In the genomic region with DNA sequence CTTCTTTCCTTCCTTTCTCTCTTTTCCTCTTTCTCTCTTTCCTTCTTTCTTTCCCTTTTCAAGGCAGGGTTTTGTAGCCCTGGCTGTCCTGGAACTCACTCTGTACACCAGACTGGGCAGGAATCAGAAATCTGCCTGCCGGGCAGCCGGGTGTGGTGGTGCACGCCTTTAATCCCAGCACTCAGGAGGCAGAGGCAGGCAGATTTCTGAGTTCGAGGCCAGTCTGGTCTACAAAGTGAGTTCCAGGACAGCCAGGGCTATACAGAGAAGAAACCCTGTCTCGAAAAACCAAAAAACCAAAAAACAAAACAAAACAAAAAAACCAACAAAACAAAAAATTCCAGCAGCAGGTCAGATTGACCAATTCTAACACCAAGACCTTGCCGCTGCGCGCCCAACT, we compare ENCODE assay signal across 8 mouse cellular contexts. TPM values are rescaled to one million over a fixed set of nuclear protein-coding genes. Genes with fewer than 3 reads are reported as not detected.
A peak's percentile ranks its signal among the peaks of the same experiment; 100 is the strongest.
DNase-seq lines count a peak whose midpoint lies in the region; ATAC-seq and TF ChIP-seq lines count a peak whose summit lies in the region.
"Not testable (repeated sequence)": the region's sequence is repeated elsewhere in the genome, so short reads cannot be mapped to it uniquely, and the experiment has no call there.

No protein-coding gene starts in this region.

- not testable (repeated sequence) for DNase-seq in CH12.LX (ENCODE audit: extremely low read depth); embryonic facial prominence, embryonic 10.5 days (ENCODE audit: low spot score); hindbrain, embryonic 10.5 days (ENCODE audit: low spot score); kidney, adult 2 months; liver, adult 2 months (ENCODE audit: extremely low read depth, low read depth, low spot score)

- H3K4me3 ChIP-seq in CH12.LX (replicated peaks in 1 of 3; ENCODE audit: low read depth in 2 of 3, low read length in 2 of 3, poor library complexity in 1 of 3) (peak overlapping the region; percentile 41 to 75 (median 52)), macrophage (ENCODE audit: inconsistent target) (peak overlapping the region; percentile 94)
- peak overlapping the region; percentile 68 for H3K4me3 ChIP-seq in embryonic facial prominence, embryonic 10.5 days
- H3K4me3 ChIP-seq in forebrain, embryonic 15.5 days, result peak overlapping the region; percentile 83
- peak overlapping the region; percentile 72 for H3K4me3 ChIP-seq in hindbrain, embryonic 10.5 days
- peak overlapping the region; percentile 29; the same call in 1 of the 2 replicates for H3K4me3 ChIP-seq in kidney, adult 2 months (ENCODE audit: insufficient read depth, low read depth, low read length)
- peak overlapping the region; percentile 35; the same call in 1 of the 2 replicates for H3K4me3 ChIP-seq in liver, adult 2 months (ENCODE audit: insufficient read depth, low read depth, low read length)
- H3K4me3 ChIP-seq in neural tube, embryonic 13.5 days, result peak overlapping the region; percentile 55

- H3K4me1 ChIP-seq in CH12.LX (ENCODE audit: control insufficient read depth in 1 of 2, insufficient read depth in 2 of 2), result peaks cover 2 to 17% of the 10 kb centered on the region in 2 experiments; a peak in 2 of 4 replicates
- H3K4me1 ChIP-seq in embryonic facial prominence, embryonic 10.5 days; kidney, adult 2 months (ENCODE audit: control insufficient read depth, insufficient read depth, low read length); liver, adult 2 months (ENCODE audit: control insufficient read depth, insufficient read depth, low read length): not testable (repeated sequence)
- peaks cover 18% of the 10 kb centered on the region for H3K4me1 ChIP-seq in forebrain, embryonic 15.5 days
- peaks cover 11% of the 10 kb centered on the region for H3K4me1 ChIP-seq in hindbrain, embryonic 10.5 days (replicated peaks)
- peaks cover 19% of the 10 kb centered on the region for H3K4me1 ChIP-seq in neural tube, embryonic 13.5 days (replicated peaks)

- dilution Hi-C loops in CH12.LX (cut with MboI; ENCODE audit: extremely low pct_ligation_motif_present, extremely low pct_unique_long_range_greater_than_20kb, low sequenced_read_pairs), result not testable (repeated sequence)

- TF ChIP-seq RAD21 in CH12.LX (IDR thresholded peaks at IDR 0.05; ENCODE audit: low read depth, low read length), result not testable (repeated sequence)

- ATAC-seq in forebrain, embryonic 15.5 days (replicated peaks), result peak; percentile 53
- peak; percentile 42 for ATAC-seq in neural tube, embryonic 13.5 days (ENCODE audit: low read depth)

- WGBS in embryonic facial prominence, embryonic 10.5 days, result 47% methylated on average over 8 of the region's 8 CpGs
- 43% methylated on average over 8 of the region's 8 CpGs for WGBS in forebrain, embryonic 15.5 days
- WGBS in hindbrain, embryonic 10.5 days, result 45% methylated on average over 8 of the region's 8 CpGs
- 41% methylated on average over 8 of the region's 8 CpGs for WGBS in kidney, adult 2 months
- WGBS in liver, adult 2 months, result 41% methylated on average over 8 of the region's 8 CpGs
- WGBS in macrophage (ENCODE audit: missing documents), result 27% methylated on average over 8 of the region's 8 CpGs
- 39% methylated on average over 8 of the region's 8 CpGs for WGBS in neural tube, embryonic 13.5 days

- not testable (repeated sequence) for H3K9ac ChIP-seq in CH12.LX (ENCODE audit: insufficient read depth, low read depth); liver, adult 2 months (ENCODE audit: low read depth, low read length)
- peak overlapping the region; percentile 88 for H3K9ac ChIP-seq in forebrain, embryonic 15.5 days (replicated peaks)
- H3K9ac ChIP-seq in neural tube, embryonic 13.5 days, result peak overlapping the region; percentile 78

- not testable (repeated sequence) for H3K79me2 ChIP-seq in CH12.LX (replicated peaks; ENCODE audit: control insufficient read depth, extremely low read depth, insufficient read depth, poor library complexity, severe bottlenecking); liver, adult 2 months (ENCODE audit: control insufficient read depth, insufficient read depth, low read length); macrophage (ENCODE audit: inconsistent target)

- not testable (repeated sequence) for TF ChIP-seq EP300 in CH12.LX (IDR thresholded peaks at IDR 0.05; ENCODE audit: low read length)

- not testable (repeated sequence) for H3K27ac ChIP-seq in CH12.LX (ENCODE audit: insufficient read depth, low read depth); forebrain, embryonic 15.5 days (replicated peaks); kidney, adult 2 months (ENCODE audit: insufficient read depth, low read depth, low read length); liver, adult 2 months (replicated peaks; ENCODE audit: insufficient read depth, low read depth, low read length); macrophage; neural tube, embryonic 13.5 days (replicated peaks)
- peak overlapping the region; percentile 88 for H3K27ac ChIP-seq in embryonic facial prominence, embryonic 10.5 days (replicated peaks)
- H3K27ac ChIP-seq in hindbrain, embryonic 10.5 days, result peak overlapping the region; percentile 88

- not testable (repeated sequence) for TF ChIP-seq CTCF in CH12.LX (conservative IDR thresholded peaks at IDR 0.05 in 1 of 2, IDR thresholded peaks at IDR 0.05 in 1 of 2; ENCODE audit: low read depth in 2 of 2, low read length in 2 of 2); kidney, adult 2 months (conservative IDR thresholded peaks at IDR 0.05; ENCODE audit: insufficient read depth, insufficient read length, low read depth, low read length); liver, adult 2 months (IDR thresholded peaks at IDR 0.05; ENCODE audit: low read depth, low read length)

- TF ChIP-seq POLR2A in CH12.LX (IDR thresholded peaks at IDR 0.05; ENCODE audit: low read depth, low read length); kidney, adult 2 months (IDR thresholded peaks at IDR 0.05; ENCODE audit: low read depth, low read length); liver, adult 2 months (IDR thresholded peaks at IDR 0.05; ENCODE audit: extremely low read depth, insufficient read depth, low read length): not testable (repeated sequence)

- not testable (repeated sequence) for H3K36me3 ChIP-seq in CH12.LX (replicated peaks in 1 of 2; ENCODE audit: control insufficient read depth in 1 of 2, insufficient read depth in 1 of 2, low read length in 1 of 2); kidney, adult 2 months (ENCODE audit: control insufficient read depth, insufficient read depth, low read length); liver, adult 2 months (ENCODE audit: control insufficient read depth, insufficient read depth, low read length); macrophage (ENCODE audit: inconsistent target)
- peaks cover 23% of the 10 kb centered on the region for H3K36me3 ChIP-seq in embryonic facial prominence, embryonic 10.5 days (replicated peaks)
- peaks cover 17% of the 10 kb centered on the region for H3K36me3 ChIP-seq in forebrain, embryonic 15.5 days
- peaks cover 20% of the 10 kb centered on the region for H3K36me3 ChIP-seq in hindbrain, embryonic 10.5 days
- H3K36me3 ChIP-seq in neural tube, embryonic 13.5 days, result peaks cover 13% of the 10 kb centered on the region

- in situ Hi-C loops in CH12.LX (cut with MboI; ENCODE audit: low pct_ligation_motif_present, low pct_unique_long_range_greater_than_20kb, low sequenced_read_pairs), result not testable (repeated sequence)

- H3K4me2 ChIP-seq in CH12.LX (ENCODE audit: insufficient read depth, low read depth, poor library complexity, severe bottlenecking), result peak overlapping the region; percentile 76
- H3K4me2 ChIP-seq in forebrain, embryonic 15.5 days (replicated peaks), result peak overlapping the region; percentile 80
- H3K4me2 ChIP-seq in neural tube, embryonic 13.5 days, result peak overlapping the region; percentile 77

- not testable (repeated sequence) for H3K27me3 ChIP-seq in CH12.LX (replicated peaks); embryonic facial prominence, embryonic 10.5 days (replicated peaks; ENCODE audit: low read depth, poor library complexity, severe bottlenecking); forebrain, embryonic 15.5 days; hindbrain, embryonic 10.5 days (ENCODE audit: insufficient read depth, poor library complexity, severe bottlenecking); kidney, adult 2 months (replicated peaks; ENCODE audit: control insufficient read depth, insufficient read depth, low read length); liver, adult 2 months (ENCODE audit: control insufficient read depth, insufficient read depth, low read length); neural tube, embryonic 13.5 days

- not testable (repeated sequence) for H3K9me3 ChIP-seq in CH12.LX (replicated peaks; ENCODE audit: low read length); embryonic facial prominence, embryonic 10.5 days; forebrain, embryonic 15.5 days; hindbrain, embryonic 10.5 days; neural tube, embryonic 13.5 days

RNA-seq across cellular contexts. Expression of a gene that starts 0.5 kb away (rescaled TPM):
- total RNA-seq in CH12.LX (2012; rRNA removed) (1.2 and 1.4 TPM in 2 replicates), CH12.LX (2014; rRNA removed) (0.96 and 1.2 TPM in 2 replicates)
- polyA plus RNA-seq in CH12.LX (2012; ENCODE audit: insufficient read length, low read depth) (0.61 and 0.78 TPM in 2 replicates), macrophage (2018) (1.6 to 2.1 TPM (median 1.9 TPM) in 3 replicates)
- polyA plus RNA-seq in embryonic facial prominence, embryonic 10.5 days (2016; fragmentation: Nextera tagmentation; extraction: Ambion mirVana), result 5.7 and 6.6 TPM in 2 replicates
- polyA plus RNA-seq in forebrain, embryonic 15.5 days (2015; fragmentation: Nextera tagmentation; extraction: Ambion mirVana), result 8.0 and 8.8 TPM in 2 replicates
- polyA plus RNA-seq in hindbrain, embryonic 10.5 days (2016; fragmentation: Nextera tagmentation; extraction: Ambion mirVana), result 4.7 and 4.9 TPM in 2 replicates
- polyA plus RNA-seq in kidney, adult 2 months (2012; rRNA removed), result 1.3 and 1.4 TPM in 2 replicates
- 1.7 and 2.1 TPM in 2 replicates for total RNA-seq in liver, adult 2 months (2014; rRNA removed)
- 0.46 and 0.58 TPM in 2 replicates for polyA plus RNA-seq in liver, adult 2 months (2012; rRNA removed)
- 1 to 10 TPM in 15 of 26 experiments, under 1 TPM in 8, not detected in 3; 0.34 to 9.0 (median 2.0) TPM for total RNA-seq in macrophage (2018; cell fraction: chromatin; rRNA removed)
- total RNA-seq in macrophage (2018; cell fraction: cytosol; rRNA removed), result 1 to 10 TPM in 16 of 26 experiments, under 1 TPM in 10; 0.19 to 2.6 (median 1.3) TPM
- total RNA-seq in macrophage (2018; cell fraction: nucleus; rRNA removed), result 1 to 10 TPM in 16 of 26 experiments, under 1 TPM in 9, not detected in 1; 0.12 to 8.7 (median 1.4) TPM
- 7.6 and 8.8 TPM in 2 replicates for polyA plus RNA-seq in neural tube, embryonic 13.5 days (2015; fragmentation: Nextera tagmentation; extraction: Ambion mirVana)

RNA-seq across cellular contexts. Expression of a gene that starts 17.1 kb away (rescaled TPM):
- total RNA-seq in CH12.LX (2012; rRNA removed) (3.2 and 4.2 TPM in 2 replicates), CH12.LX (2014; rRNA removed) (2.8 and 3.3 TPM in 2 replicates)
- polyA plus RNA-seq in CH12.LX (2012; ENCODE audit: insufficient read length, low read depth) (7.6 and 8.9 TPM in 2 replicates), macrophage (2018) (5.2 to 9.0 TPM (median 7.8 TPM) in 3 replicates)
- 19.7 and 20.1 TPM in 2 replicates for polyA plus RNA-seq in embryonic facial prominence, embryonic 10.5 days (2016; fragmentation: Nextera tagmentation; extraction: Ambion mirVana)
- 13.8 TPM in 2 replicates for polyA plus RNA-seq in forebrain, embryonic 15.5 days (2015; fragmentation: Nextera tagmentation; extraction: Ambion mirVana)
- 14.8 and 18.4 TPM in 2 replicates for polyA plus RNA-seq in hindbrain, embryonic 10.5 days (2016; fragmentation: Nextera tagmentation; extraction: Ambion mirVana)
- polyA plus RNA-seq in kidney, adult 2 months (2012; rRNA removed), result 11.6 and 12.5 TPM in 2 replicates
- total RNA-seq in liver, adult 2 months (2014; rRNA removed), result 1.2 and 1.5 TPM in 2 replicates
- 5.7 and 6.6 TPM in 2 replicates for polyA plus RNA-seq in liver, adult 2 months (2012; rRNA removed)
- total RNA-seq in macrophage (2018; cell fraction: chromatin; rRNA removed), result 10 to 100 TPM in 3 of 26 experiments, 1 to 10 TPM in 23; 1.2 to 14.3 (median 3.6) TPM
- 1 to 10 TPM; 1.4 to 7.9 (median 6.0) TPM for total RNA-seq in macrophage (2018; cell fraction: cytosol; rRNA removed)
- 10 to 100 TPM in 3 of 26 experiments, 1 to 10 TPM in 23; 1.2 to 18.9 (median 3.6) TPM for total RNA-seq in macrophage (2018; cell fraction: nucleus; rRNA removed)
- polyA plus RNA-seq in neural tube, embryonic 13.5 days (2015; fragmentation: Nextera tagmentation; extraction: Ambion mirVana), result 12.6 and 14.0 TPM in 2 replicates

RNA-seq across cellular contexts. Expression of a gene that starts 41.6 kb away (rescaled TPM):
- total RNA-seq in CH12.LX (2012; rRNA removed) (3,671 and 4,026 TPM in 2 replicates), CH12.LX (2014; rRNA removed) (3,631 and 4,293 TPM in 2 replicates)
- polyA plus RNA-seq in CH12.LX (2012; ENCODE audit: insufficient read length, low read depth) (2,088 and 2,166 TPM in 2 replicates), macrophage (2018) (260 to 917 TPM (median 815 TPM) in 3 replicates)
- 1,112 and 1,123 TPM in 2 replicates for polyA plus RNA-seq in embryonic facial prominence, embryonic 10.5 days (2016; fragmentation: Nextera tagmentation; extraction: Ambion mirVana)
- polyA plus RNA-seq in forebrain, embryonic 15.5 days (2015; fragmentation: Nextera tagmentation; extraction: Ambion mirVana), result 659 and 698 TPM in 2 replicates
- 868 and 1,033 TPM in 2 replicates for polyA plus RNA-seq in hindbrain, embryonic 10.5 days (2016; fragmentation: Nextera tagmentation; extraction: Ambion mirVana)
- 1,384 and 1,441 TPM in 2 replicates for polyA plus RNA-seq in kidney, adult 2 months (2012; rRNA removed)
- 773 and 998 TPM in 2 replicates for total RNA-seq in liver, adult 2 months (2014; rRNA removed)
- 789 and 798 TPM in 2 replicates for polyA plus RNA-seq in liver, adult 2 months (2012; rRNA removed)
- total RNA-seq in macrophage (2018; cell fraction: chromatin; rRNA removed), result 100 to 1,000 TPM in 1 of 26 experiments, 10 to 100 TPM in 25; 16.7 to 174 (median 41.9) TPM
- 100 to 1,000 TPM; 545 to 842 (median 655) TPM for total RNA-seq in macrophage (2018; cell fraction: cytosol; rRNA removed)
- 100 to 1,000 TPM in 13 of 26 experiments, 10 to 100 TPM in 13; 43.6 to 163 (median 99.3) TPM for total RNA-seq in macrophage (2018; cell fraction: nucleus; rRNA removed)
- 606 and 663 TPM in 2 replicates for polyA plus RNA-seq in neural tube, embryonic 13.5 days (2015; fragmentation: Nextera tagmentation; extraction: Ambion mirVana)

RNA-seq across cellular contexts. Expression of a gene that starts 45.9 kb away (rescaled TPM):
- total RNA-seq in CH12.LX (2012; rRNA removed) (29.3 and 31.0 TPM in 2 replicates), CH12.LX (2014; rRNA removed) (26.6 and 31.5 TPM in 2 replicates)
- polyA plus RNA-seq in CH12.LX (2012; ENCODE audit: insufficient read length, low read depth) (14.8 and 16.2 TPM in 2 replicates), macrophage (2018) (17.3 to 21.6 TPM (median 21.1 TPM) in 3 replicates)
- polyA plus RNA-seq in embryonic facial prominence, embryonic 10.5 days (2016; fragmentation: Nextera tagmentation; extraction: Ambion mirVana), result 31.6 and 33.0 TPM in 2 replicates
- 40.2 and 44.1 TPM in 2 replicates for polyA plus RNA-seq in forebrain, embryonic 15.5 days (2015; fragmentation: Nextera tagmentation; extraction: Ambion mirVana)
- polyA plus RNA-seq in hindbrain, embryonic 10.5 days (2016; fragmentation: Nextera tagmentation; extraction: Ambion mirVana), result 26.7 and 26.9 TPM in 2 replicates
- polyA plus RNA-seq in kidney, adult 2 months (2012; rRNA removed), result 7.7 and 9.4 TPM in 2 replicates
- total RNA-seq in liver, adult 2 months (2014; rRNA removed), result 22.2 and 25.0 TPM in 2 replicates
- 6.1 and 9.7 TPM in 2 replicates for polyA plus RNA-seq in liver, adult 2 months (2012; rRNA removed)
- 10 to 100 TPM in 25 of 26 experiments, 1 to 10 TPM in 1; 9.8 to 79.2 (median 32.5) TPM for total RNA-seq in macrophage (2018; cell fraction: chromatin; rRNA removed)
- 10 to 100 TPM in 24 of 26 experiments, 1 to 10 TPM in 2; 7.5 to 27.7 (median 19.3) TPM for total RNA-seq in macrophage (2018; cell fraction: cytosol; rRNA removed)
- total RNA-seq in macrophage (2018; cell fraction: nucleus; rRNA removed), result 10 to 100 TPM in 25 of 26 experiments, 1 to 10 TPM in 1; 8.9 to 46.7 (median 20.3) TPM
- 26.1 and 33.1 TPM in 2 replicates for polyA plus RNA-seq in neural tube, embryonic 13.5 days (2015; fragmentation: Nextera tagmentation; extraction: Ambion mirVana)

RNA-seq across cellular contexts. Expression of a gene that starts 46.7 kb away (rescaled TPM):
- total RNA-seq in CH12.LX (2012; rRNA removed) (1.1 and 1.3 TPM in 2 replicates), CH12.LX (2014; rRNA removed) (0.89 and 0.90 TPM in 2 replicates)
- polyA plus RNA-seq in CH12.LX (2012; ENCODE audit: insufficient read length, low read depth) (3.4 and 4.0 TPM in 2 replicates), macrophage (2018) (0.07 TPM in 1 of 3 replicates, not detected in the others)
- 0.67 and 1.0 TPM in 2 replicates for polyA plus RNA-seq in embryonic facial prominence, embryonic 10.5 days (2016; fragmentation: Nextera tagmentation; extraction: Ambion mirVana)
- 0.61 and 0.84 TPM in 2 replicates for polyA plus RNA-seq in forebrain, embryonic 15.5 days (2015; fragmentation: Nextera tagmentation; extraction: Ambion mirVana)
- 0.62 and 0.77 TPM in 2 replicates for polyA plus RNA-seq in hindbrain, embryonic 10.5 days (2016; fragmentation: Nextera tagmentation; extraction: Ambion mirVana)
- 0.08 and 0.11 TPM in 2 replicates for polyA plus RNA-seq in kidney, adult 2 months (2012; rRNA removed)
- total RNA-seq in liver, adult 2 months (2014; rRNA removed), result 0.09 and 0.47 TPM in 2 replicates
- 0.45 and 0.65 TPM in 2 replicates for polyA plus RNA-seq in liver, adult 2 months (2012; rRNA removed)
- 1 to 10 TPM in 2 of 26 experiments, under 1 TPM in 21, not detected in 3; 0.23 to 1.8 (median 0.57) TPM for total RNA-seq in macrophage (2018; cell fraction: chromatin; rRNA removed)
- total RNA-seq in macrophage (2018; cell fraction: cytosol; rRNA removed), result under 1 TPM in 22 of 26 experiments, not detected in 4; 0.03 to 0.65 (median 0.19) TPM
- 1 to 10 TPM in 3 of 26 experiments, under 1 TPM in 22, not detected in 1; 0.15 to 2.6 (median 0.51) TPM for total RNA-seq in macrophage (2018; cell fraction: nucleus; rRNA removed)
- polyA plus RNA-seq in neural tube, embryonic 13.5 days (2015; fragmentation: Nextera tagmentation; extraction: Ambion mirVana), result 0.45 and 0.70 TPM in 2 replicates

Comparison
In these comparisons a context has a peak if more than half of its experiments do, and no peak if none do; other contexts are left out.
1. H3K4me3 ChIP-seq: peak in every context shown above with its lines; median percentile 94 in macrophage; 83 in forebrain, embryonic 15.5 days; 72 in hindbrain, embryonic 10.5 days; 68 in embryonic facial prominence, embryonic 10.5 days; 55 in neural tube, embryonic 13.5 days; 52 in CH12.LX; 35 in liver, adult 2 months; 29 in kidney, adult 2 months.